Mouse (Mus musculus) testis, postnatal 14 days (tissue): Measurements from ENCODE around the gene Nhlrc3.

Experiments
- DNase-seq: peaks from one replicate; pipeline ENCODE4 v3.0.0; 2021; ENCODE audit warnings: low spot score

Gene Nhlrc3

DNA sequence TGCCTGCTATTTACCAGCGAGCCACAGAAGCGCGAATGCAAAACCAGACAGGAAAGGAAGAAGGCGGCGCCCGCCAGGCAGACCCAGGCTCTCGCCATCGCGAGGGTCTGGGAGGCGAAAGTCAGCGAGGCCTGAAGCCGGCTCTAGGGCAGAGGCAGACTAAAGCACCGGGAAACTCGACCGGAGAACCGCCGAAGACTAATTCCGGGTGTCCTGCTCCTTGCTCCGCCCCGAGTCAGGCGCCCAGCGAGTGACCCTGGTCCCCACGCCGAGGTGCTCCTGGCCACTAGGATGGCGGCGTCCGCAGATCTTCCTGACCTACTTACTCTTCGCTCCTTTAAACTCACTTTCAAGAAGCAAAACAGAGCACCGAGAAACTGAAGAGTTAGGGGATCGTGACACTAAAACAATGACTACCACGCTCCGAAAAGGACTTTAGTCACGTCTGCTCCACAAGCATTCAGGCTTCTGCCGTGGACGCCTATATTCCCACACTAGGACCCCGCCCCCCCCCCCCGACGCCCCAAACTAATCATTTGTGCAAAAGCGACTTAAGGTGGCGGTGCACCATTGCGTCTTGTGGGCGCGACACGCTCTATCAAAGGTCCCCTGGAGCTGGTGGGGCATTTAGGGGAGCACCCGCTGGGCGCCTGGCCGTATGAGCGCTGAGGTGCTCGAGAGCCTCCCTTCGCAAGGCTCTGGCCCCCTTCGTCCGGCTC lies at the start of gene Nhlrc3, which contains the start of gene Proser1:
Gene Nhlrc3 (minus strand): TSS at position 287 of the 719 bp plus-strand sequence.
Gene Proser1 (plus strand): TSS at position 621 of the 719 bp plus-strand sequence.
- DNase-seq, result peak; percentile 96

GRCm38 (mm10) chr3:53502428-53502827 lies 39.3 kb upstream of the Nhlrc3 start:
- no peak for DNase-seq

- no peak for DNase-seq
Observed at GRCm38 (mm10) chr3:53498351-53498905, 35.3 kb upstream of the Nhlrc3 start.

DNA sequence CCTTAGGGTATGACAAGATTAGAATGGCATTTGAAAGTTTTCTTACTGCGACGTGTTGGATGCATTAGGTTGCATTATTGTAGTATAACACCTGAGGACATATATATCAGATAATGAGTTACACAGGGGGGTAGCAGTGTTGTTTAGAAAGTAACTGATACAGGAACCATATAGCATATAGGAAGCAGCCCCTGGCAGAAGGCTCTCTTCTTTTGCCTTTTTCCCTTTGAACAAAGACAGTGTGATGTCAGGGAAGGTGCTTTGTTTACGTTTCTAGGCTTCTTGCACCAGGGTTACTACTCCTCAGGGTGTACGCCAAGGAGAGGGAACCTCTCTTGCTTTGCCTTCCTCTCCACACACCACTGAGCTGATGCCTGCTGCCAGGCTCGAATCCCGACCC lies 25.2 kb upstream of the Nhlrc3 start, which contains the start of gene Stoml3:
Gene Stoml3 (plus strand): TSS at position 301 of the 400 bp plus-strand sequence.
- DNase-seq, result no peak

GRCm38 (mm10) chr3:53486996-53487576 lies 24.0 kb upstream of the Nhlrc3 start:
- DNase-seq, result no peak

GRCm38 (mm10) chr3:53486561-53486960 lies 23.4 kb upstream of the Nhlrc3 start:
- DNase-seq, result no peak

DNA sequence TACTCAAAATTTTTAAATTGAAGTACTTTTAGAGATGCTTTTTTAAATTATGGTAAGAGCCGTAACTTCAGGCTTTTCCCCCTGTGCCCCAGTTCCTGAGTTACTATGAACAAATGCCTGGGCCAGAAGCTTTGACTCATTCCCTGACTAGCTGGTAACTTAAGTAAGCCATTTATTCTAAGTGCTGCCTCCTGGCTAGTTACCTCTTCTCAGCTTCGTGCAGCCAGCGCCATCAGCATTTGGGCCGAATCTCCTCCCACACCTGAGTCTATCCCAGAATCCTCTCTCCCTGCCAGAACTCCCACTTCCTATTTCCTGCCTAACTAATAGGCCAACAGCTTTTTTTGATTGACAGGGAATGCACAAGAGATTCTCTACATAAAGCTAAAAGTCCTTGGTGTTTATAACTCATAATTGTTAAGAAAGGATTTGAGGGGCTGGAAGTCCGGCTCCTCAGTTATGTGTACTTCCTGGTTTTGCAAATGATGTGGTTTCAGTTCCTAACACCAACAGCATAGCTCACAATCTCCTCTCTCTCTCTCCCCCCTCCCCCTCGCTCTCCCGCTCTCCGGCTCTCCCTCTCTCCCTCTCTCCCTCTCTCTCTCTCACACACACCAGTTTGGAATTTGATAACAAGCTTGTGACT lies 20.4 kb upstream of the Nhlrc3 start:
- no peak for DNase-seq

- DNase-seq, result peak; percentile 32
Observed at GRCm38 (mm10) chr3:53478419-53479046, 15.4 kb upstream of the Nhlrc3 start.

DNA sequence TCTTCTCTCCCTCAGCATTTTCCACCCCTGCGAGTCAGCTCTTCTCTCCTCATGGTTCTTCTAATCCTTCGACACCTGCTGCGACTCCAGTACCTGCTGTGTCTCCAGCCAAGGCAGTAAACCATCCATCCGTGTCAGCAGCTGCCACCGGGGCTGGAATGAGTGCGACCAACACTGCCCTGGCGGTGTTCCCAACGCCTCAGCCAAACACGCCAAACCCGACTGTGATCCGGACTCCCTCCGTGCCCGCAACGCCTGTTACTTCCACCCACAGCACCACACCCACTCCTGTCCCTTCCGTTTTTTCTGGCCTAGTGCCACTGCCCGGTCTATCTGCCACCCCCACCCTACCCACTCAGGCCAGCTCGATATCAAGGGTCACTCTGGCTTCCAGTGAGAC lies 14.3 kb upstream of the Nhlrc3 start:
- no peak for DNase-seq

- no peak for DNase-seq
Observed at GRCm38 (mm10) chr3:53475889-53476288, 12.8 kb upstream of the Nhlrc3 start.

GRCm38 (mm10) chr3:53474179-53474578 lies 11.0 kb upstream of the Nhlrc3 start:
- no peak for DNase-seq

DNA sequence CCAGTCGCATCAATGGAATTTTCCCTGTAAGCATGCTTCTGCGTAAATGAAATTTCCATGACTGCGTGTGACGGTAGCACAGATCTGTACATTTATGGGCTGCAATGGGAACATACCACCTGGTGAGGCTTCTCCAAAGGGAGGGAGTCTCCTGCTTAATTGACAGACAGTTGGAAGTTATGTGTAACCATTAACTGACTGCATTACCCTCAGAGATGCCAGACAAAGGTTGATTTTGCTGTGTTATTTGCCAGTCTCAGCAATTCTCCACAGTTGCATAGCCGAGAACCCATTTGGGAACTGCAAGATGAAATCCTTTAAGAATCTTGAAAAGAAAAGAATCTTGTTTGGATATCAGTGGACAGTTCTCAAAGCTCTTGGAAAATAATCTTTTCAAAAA lies 8.9 kb upstream of the Nhlrc3 start:
- DNase-seq, result no peak

DNA sequence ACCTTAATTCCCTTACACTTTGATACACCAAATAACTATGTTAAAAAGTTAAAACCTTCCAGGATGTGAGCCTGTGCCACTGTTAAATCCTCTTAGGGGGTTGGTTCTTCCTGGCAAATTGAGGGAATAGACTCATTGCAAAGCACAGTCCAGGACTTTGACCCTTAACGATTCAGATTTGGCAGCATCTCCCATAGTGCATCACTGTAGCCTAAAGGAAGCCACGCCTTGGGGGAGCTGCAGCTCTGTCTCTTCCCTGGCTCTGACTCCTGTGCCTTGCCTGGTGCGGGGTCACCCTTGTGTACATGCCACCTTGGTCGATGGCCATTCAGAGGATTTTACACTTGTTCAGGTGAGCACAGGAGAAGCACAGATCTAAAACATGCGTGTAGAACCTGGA lies 6.5 kb upstream of the Nhlrc3 start:
- no peak for DNase-seq

DNA sequence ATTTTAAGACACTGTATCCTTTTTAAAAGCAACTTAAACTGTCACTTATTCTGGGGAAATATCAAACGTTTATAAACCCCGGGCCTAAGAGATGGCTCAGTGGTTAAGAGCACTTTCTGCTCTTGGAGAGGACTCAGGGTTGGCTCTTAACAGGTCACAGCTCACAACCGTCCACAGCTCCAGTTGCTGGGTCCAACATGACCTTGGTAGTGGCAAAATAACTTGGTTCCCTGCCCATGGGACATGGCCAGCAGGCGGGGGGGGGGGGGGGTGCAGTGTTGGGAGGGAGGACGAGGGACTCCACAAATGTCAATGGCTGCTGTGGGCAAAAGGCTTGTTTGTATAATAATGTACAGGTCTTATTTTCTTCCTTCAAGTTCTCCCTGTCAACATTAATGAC lies 4.2 kb upstream of the Nhlrc3 start:
- no peak for DNase-seq

GRCm38 (mm10) chr3:53466481-53466880 lies 3.3 kb upstream of the Nhlrc3 start:
- no peak for DNase-seq

GRCm38 (mm10) chr3:53465330-53465729 lies 2.2 kb upstream of the Nhlrc3 start:
- DNase-seq, result no peak

GRCm38 (mm10) chr3:53464146-53464698 lies 1.1 kb upstream of the Nhlrc3 start:
- no peak for DNase-seq

GRCm38 (mm10) chr3:53463765-53464114 lies 608 bp upstream of the Nhlrc3 start:
- DNase-seq, result no peak

DNA sequence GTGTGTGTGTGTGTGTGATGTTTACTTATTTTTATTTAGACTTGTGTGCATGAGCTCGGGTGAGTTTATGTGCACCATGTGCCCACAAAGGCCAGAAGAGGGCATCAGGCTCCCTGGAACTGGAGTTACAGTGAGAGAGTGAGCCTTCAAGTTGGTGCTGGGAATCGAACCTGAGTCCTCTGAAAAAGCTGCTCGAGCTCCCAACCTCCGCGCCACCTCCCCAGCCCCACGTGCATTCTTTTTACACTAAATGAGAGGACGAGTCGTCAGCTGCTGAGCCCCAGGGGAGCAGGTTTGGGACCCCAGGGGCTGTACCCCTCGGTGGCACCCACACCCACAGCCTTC lies 459 bp downstream of the Nhlrc3 start:
- no peak for DNase-seq

GRCm38 (mm10) chr3:53460106-53460505 lies 3.0 kb downstream of the Nhlrc3 start:
- no peak for DNase-seq

DNA sequence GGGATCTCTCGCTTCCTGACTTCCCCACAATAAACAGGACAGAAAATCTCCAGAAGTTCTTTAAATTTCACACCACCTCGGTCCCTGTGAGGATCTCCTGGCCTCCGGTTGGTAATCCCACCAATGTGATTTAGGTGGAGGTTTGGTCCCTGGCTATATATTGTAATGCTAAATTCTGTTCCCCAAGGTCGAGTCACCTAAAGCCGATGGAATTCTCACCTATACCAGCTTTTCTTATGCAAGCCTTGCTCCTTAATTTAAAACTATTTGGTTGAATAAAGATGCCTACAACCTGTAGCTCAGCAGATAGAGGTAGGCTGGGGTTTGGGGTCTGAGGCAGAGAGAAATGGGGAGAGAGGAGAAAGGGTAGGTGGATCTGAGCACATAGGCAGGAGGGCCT lies 5.4 kb downstream of the Nhlrc3 start:
- no peak for DNase-seq

DNA sequence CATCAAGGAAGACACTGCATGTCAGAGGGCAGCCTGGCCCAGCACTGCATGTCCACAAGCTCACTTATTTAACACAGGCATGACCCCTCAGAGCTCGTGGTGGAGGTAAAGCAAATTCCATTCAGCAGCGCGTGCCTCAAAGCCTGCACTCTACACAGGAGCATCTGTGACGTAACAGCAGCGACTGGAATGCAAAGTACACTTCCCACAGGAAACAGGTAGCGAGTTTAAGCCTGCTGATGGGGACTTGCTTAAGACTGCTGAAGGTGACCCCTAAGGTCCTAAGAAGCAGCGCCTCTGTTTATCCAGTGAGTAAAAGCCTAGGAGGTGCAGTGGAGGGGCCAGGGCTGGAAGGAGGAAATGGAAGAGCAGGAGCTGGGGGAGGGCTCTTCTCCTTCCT lies 8.1 kb downstream of the Nhlrc3 start:
- DNase-seq, result no peak
